Mouse (Mus musculus): ENCODE data around the gene Mettl6. TPM values are rescaled to one million over a fixed set of nuclear protein-coding genes. Genes with fewer than 3 reads are reported as not detected.

Gene Mettl6
- total RNA-seq (2012; rRNA removed), result 34.4 and 37.0 TPM in 2 replicates

GRCm38 (mm10) chr14:31494975-31495455 lies at the start of gene Mettl6:
TSS of gene Mettl6 (minus strand) at chr14:31495040.
- H3K4me3 ChIP-seq (ENCODE audit: insufficient read depth in 1 of 2, low read depth in 1 of 2, low read length in 2 of 2, poor library complexity in 1 of 2, severe bottlenecking in 1 of 2), result peak within 1 kb of the TSS; percentile 97 to 99
- peak within 1 kb of the TSS; percentile 97 for H3K9ac ChIP-seq (ENCODE audit: insufficient read depth, low read depth, low read length, poor library complexity, severe bottlenecking)
- in situ Hi-C loops (cut with MboI; ENCODE audit: low sequenced_read_pairs in 2 of 2, unreplicated experiment in 2 of 2), result no loop called here
- H3K4me1 ChIP-seq (ENCODE audit: control insufficient read depth in 2 of 2, insufficient read depth in 2 of 2, low read length in 2 of 2, poor library complexity in 1 of 2), result peaks cover 4 to 14% of the 10 kb centered on the region in 2 experiments; a peak in 2 of 4 replicates
- DNase-seq (ENCODE audit: low read depth, low spot score), result peak; percentile 80
- peak within 1 kb of the TSS; percentile 45 for H3K27ac ChIP-seq (ENCODE audit: insufficient read depth, low read depth, low read length, poor library complexity, severe bottlenecking)
- no peaks in the 10 kb centered on the region for H3K9me3 ChIP-seq (ENCODE audit: control insufficient read depth, insufficient read depth, low read depth, low read length)
- TF ChIP-seq ZC3H11A (IDR thresholded peaks at IDR 0.05; ENCODE audit: borderline replicate concordance, low read depth, low read length) (no peak), ZNF384 (IDR thresholded peaks at IDR 0.05; ENCODE audit: low read depth, low read length) (no peak), MAFK (IDR thresholded peaks at IDR 0.05; ENCODE audit: insufficient read depth, low read depth, low read length) (no peak), CHD2 (IDR thresholded peaks at IDR 0.05; ENCODE audit: low read depth, low read length) (peak; percentile 70), HCFC1 (IDR thresholded peaks at IDR 0.05; ENCODE audit: borderline replicate concordance, insufficient read depth, low read length) (0 out of 2 replicates have a peak, but pooled peaks have one; percentile 13)
- H3K36me3 ChIP-seq (ENCODE audit: control insufficient read depth, insufficient read depth, low read length, poor library complexity, severe bottlenecking), result peaks cover 15% of the 10 kb centered on the region

GRCm38 (mm10) chr14:31543885-31544442 lies 49.1 kb upstream of the Mettl6 start:
- no peaks in the 10 kb centered on the region for H3K9me3 ChIP-seq (ENCODE audit: control insufficient read depth, insufficient read depth, low read depth, low read length)
- no peak for DNase-seq (ENCODE audit: low read depth, low spot score)
- H3K4me1 ChIP-seq (ENCODE audit: control insufficient read depth in 2 of 2, insufficient read depth in 2 of 2, low read length in 2 of 2, poor library complexity in 1 of 2), result peaks cover 2 to 6% of the 10 kb centered on the region in 2 experiments; a peak in 1 of 4 replicates
- no peaks in the 10 kb centered on the region for H3K36me3 ChIP-seq (ENCODE audit: control insufficient read depth, insufficient read depth, low read length, poor library complexity, severe bottlenecking)
- no peak overlapping the region for H3K9ac ChIP-seq (ENCODE audit: insufficient read depth, low read depth, low read length, poor library complexity, severe bottlenecking)
- 0 out of 4 replicates have a peak overlapping the region, but pooled peaks of 1 of the 2 experiments have one; percentile 12 for H3K4me3 ChIP-seq (ENCODE audit: insufficient read depth in 1 of 2, low read depth in 1 of 2, low read length in 2 of 2, poor library complexity in 1 of 2, severe bottlenecking in 1 of 2)
- no peak overlapping the region for H3K27ac ChIP-seq (ENCODE audit: insufficient read depth, low read depth, low read length, poor library complexity, severe bottlenecking)
- no peak for TF ChIP-seq ZNF384 (IDR thresholded peaks at IDR 0.05; ENCODE audit: low read depth, low read length)
- TF ChIP-seq HCFC1 (IDR thresholded peaks at IDR 0.05; ENCODE audit: borderline replicate concordance, insufficient read depth, low read length), result no peak
- TF ChIP-seq MAFK (IDR thresholded peaks at IDR 0.05; ENCODE audit: insufficient read depth, low read depth, low read length), result no peak
- TF ChIP-seq ZC3H11A (IDR thresholded peaks at IDR 0.05; ENCODE audit: borderline replicate concordance, low read depth, low read length), result no peak
- TF ChIP-seq CHD2 (IDR thresholded peaks at IDR 0.05; ENCODE audit: low read depth, low read length), result no peak
- in situ Hi-C loops (cut with MboI; ENCODE audit: low sequenced_read_pairs in 2 of 2, unreplicated experiment in 2 of 2), result no loop called here

GRCm38 (mm10) chr14:31537298-31537697 lies 42.5 kb upstream of the Mettl6 start:
- TF ChIP-seq CHD2 (IDR thresholded peaks at IDR 0.05; ENCODE audit: low read depth, low read length) (no peak), ZC3H11A (IDR thresholded peaks at IDR 0.05; ENCODE audit: borderline replicate concordance, low read depth, low read length) (no peak), MAFK (IDR thresholded peaks at IDR 0.05; ENCODE audit: insufficient read depth, low read depth, low read length) (no peak), HCFC1 (IDR thresholded peaks at IDR 0.05; ENCODE audit: borderline replicate concordance, insufficient read depth, low read length) (no peak), ZNF384 (IDR thresholded peaks at IDR 0.05; ENCODE audit: low read depth, low read length) (no peak)
- Histone ChIP-seq H3K4me3 (ENCODE audit: insufficient read depth in 1 of 2, low read depth in 1 of 2, low read length in 2 of 2, poor library complexity in 1 of 2, severe bottlenecking in 1 of 2) (no peak overlapping the region), H3K27ac (ENCODE audit: insufficient read depth, low read depth, low read length, poor library complexity, severe bottlenecking) (no peak overlapping the region), H3K9ac (ENCODE audit: insufficient read depth, low read depth, low read length, poor library complexity, severe bottlenecking) (no peak overlapping the region), H3K36me3 (ENCODE audit: control insufficient read depth, insufficient read depth, low read length, poor library complexity, severe bottlenecking) (no peaks in the 10 kb centered on the region), H3K4me1 (ENCODE audit: control insufficient read depth in 2 of 2, insufficient read depth in 2 of 2, low read length in 2 of 2, poor library complexity in 1 of 2) (peaks cover 2 to 6% of the 10 kb centered on the region in 2 experiments; a peak in 1 of 4 replicates), H3K9me3 (ENCODE audit: control insufficient read depth, insufficient read depth, low read depth, low read length) (no peaks in the 10 kb centered on the region)
- in situ Hi-C loops (cut with MboI; ENCODE audit: low sequenced_read_pairs in 2 of 2, unreplicated experiment in 2 of 2), result no loop called here
- DNase-seq (ENCODE audit: low read depth, low spot score), result no peak

GRCm38 (mm10) chr14:31532656-31533055 lies 37.8 kb upstream of the Mettl6 start:
- H3K9ac ChIP-seq (ENCODE audit: insufficient read depth, low read depth, low read length, poor library complexity, severe bottlenecking), result no peak overlapping the region
- no peaks in the 10 kb centered on the region for H3K36me3 ChIP-seq (ENCODE audit: control insufficient read depth, insufficient read depth, low read length, poor library complexity, severe bottlenecking)
- H3K4me3 ChIP-seq (ENCODE audit: insufficient read depth in 1 of 2, low read depth in 1 of 2, low read length in 2 of 2, poor library complexity in 1 of 2, severe bottlenecking in 1 of 2), result no peak overlapping the region
- TF ChIP-seq CHD2 (IDR thresholded peaks at IDR 0.05; ENCODE audit: low read depth, low read length) (no peak), MAFK (IDR thresholded peaks at IDR 0.05; ENCODE audit: insufficient read depth, low read depth, low read length) (no peak), HCFC1 (IDR thresholded peaks at IDR 0.05; ENCODE audit: borderline replicate concordance, insufficient read depth, low read length) (no peak), ZC3H11A (IDR thresholded peaks at IDR 0.05; ENCODE audit: borderline replicate concordance, low read depth, low read length) (no peak), ZNF384 (IDR thresholded peaks at IDR 0.05; ENCODE audit: low read depth, low read length) (no peak)
- no peak overlapping the region for H3K27ac ChIP-seq (ENCODE audit: insufficient read depth, low read depth, low read length, poor library complexity, severe bottlenecking)
- in situ Hi-C loops (cut with MboI; ENCODE audit: low sequenced_read_pairs in 2 of 2, unreplicated experiment in 2 of 2), result no loop called here
- DNase-seq (ENCODE audit: low read depth, low spot score), result no peak
- no peaks in the 10 kb centered on the region for H3K9me3 ChIP-seq (ENCODE audit: control insufficient read depth, insufficient read depth, low read depth, low read length)
- peaks cover 2 to 6% of the 10 kb centered on the region in 2 experiments; a peak in 2 of 4 replicates for H3K4me1 ChIP-seq (ENCODE audit: control insufficient read depth in 2 of 2, insufficient read depth in 2 of 2, low read length in 2 of 2, poor library complexity in 1 of 2)
